Mouse (Mus musculus) midbrain, postnatal 0 days (tissue): ENCODE results near the gene Gja5. TPM values are rescaled to one million over a fixed set of nuclear protein-coding genes. Genes with fewer than 3 reads are reported as not detected.

ENCODE experiments used
- ATAC-seq: fragments of 200-750 bp; cut with Nextera tagmentation; 2 replicates; pipeline ENCODE4 v1.8.0; 2017; ENCODE audit warnings: moderate number of reproducible peaks, mild to moderate bottlenecking, moderate TSS enrichment, moderate library complexity; ENCODE audit not compliant: low FRiP score
- DNase-seq: peaks from one replicate; pipeline ENCODE4 v3.0.0-alpha.2; 2015; ENCODE audit warnings: low spot score
- H3K27ac ChIP-seq: fragments of 300-500 bp; sonication (generic); 2 replicates; pipeline ENCODE4 v1.5.1; 2014; ENCODE audit warnings: low read depth, mild to moderate bottlenecking, low read length, mixed read lengths
- H3K27me3 ChIP-seq: fragments of 300-500 bp; sonication (generic); 2 replicates; pipeline ENCODE4 v1.6.1; 2014; ENCODE audit warnings: low read length, control low read depth, mixed read lengths; ENCODE audit not compliant: insufficient read depth
- H3K36me3 ChIP-seq: fragments of 300-500 bp; sonication (generic); 2 replicates; pipeline ENCODE4 v1.6.1; 2014; ENCODE audit warnings: low read length, control low read depth, mixed read lengths; ENCODE audit not compliant: insufficient read depth
- H3K4me1 ChIP-seq: fragments of 300-500 bp; sonication (generic); 2 replicates; pipeline ENCODE4 v1.6.1; 2014; ENCODE audit warnings: mild to moderate bottlenecking, control low read depth, antibody characterized with exemption, low read length, mixed read lengths; ENCODE audit not compliant: insufficient read depth
- H3K4me2 ChIP-seq: fragments of 300-500 bp; sonication (generic); 2 replicates; pipeline ENCODE4 v1.6.1; 2014; ENCODE audit warnings: low read depth, mild to moderate bottlenecking, low read length, mixed read lengths; ENCODE audit not compliant: poor library complexity, severe bottlenecking
- H3K4me3 ChIP-seq: fragments of 300-500 bp; sonication (generic); 2 replicates; pipeline ENCODE4 v1.5.1; 2014; ENCODE audit warnings: low read depth, mild to moderate bottlenecking, low read length, moderate library complexity
- H3K9ac ChIP-seq: fragments of 300-500 bp; sonication (generic); replicated peaks from 2 replicates; pipeline ENCODE4 v1.6.1; 2014; ENCODE audit warnings: mild to moderate bottlenecking, low read length, moderate library complexity, mixed read lengths; ENCODE audit not compliant: poor library complexity, severe bottlenecking
- H3K9me3 ChIP-seq: fragments of 300-500 bp; sonication (generic); 2 replicates; pipeline ENCODE4 v1.6.1; 2016; ENCODE audit warnings: low read length, control low read depth
- CTCF ChIP-seq: IDR thresholded peaks from 2 replicates; pipeline ENCODE4 v1.5.1; 2016; ENCODE audit warnings: antibody characterized with exemption, mild to moderate bottlenecking
- WGBS: fragments of 180-500 bp; shearing (Covaris S2); extraction: QIAGEN DNeasy Blood & Tissue Kit; methylation state at CpG from one replicate; pipeline ENCODE4 v1.1.7; 2014; 5-methylcytosine and 5-hydroxymethylcytosine counted together
- polyA plus RNA-seq: library from polyadenylated mRNA; unstranded; fragments of >200 nt; fragmentation: Nextera tagmentation; extraction: Ambion mirVana; gene quantifications from 2 replicates; pipeline ENCODE4 v1.2.1, GENCODE M21; 2015
- total RNA-seq: library from RNA; depleted of rRNA; stranded (reverse); fragments of >200 nt; gene quantifications from 2 replicates; pipeline ENCODE4 v1.2.3, GENCODE M21; 2014; rRNA removed

The Gja5 gene
- total RNA-seq (0.80 and 0.88 TPM in 2 replicates), polyA plus RNA-seq (0.93 and 2.1 TPM in 2 replicates)

DNA sequence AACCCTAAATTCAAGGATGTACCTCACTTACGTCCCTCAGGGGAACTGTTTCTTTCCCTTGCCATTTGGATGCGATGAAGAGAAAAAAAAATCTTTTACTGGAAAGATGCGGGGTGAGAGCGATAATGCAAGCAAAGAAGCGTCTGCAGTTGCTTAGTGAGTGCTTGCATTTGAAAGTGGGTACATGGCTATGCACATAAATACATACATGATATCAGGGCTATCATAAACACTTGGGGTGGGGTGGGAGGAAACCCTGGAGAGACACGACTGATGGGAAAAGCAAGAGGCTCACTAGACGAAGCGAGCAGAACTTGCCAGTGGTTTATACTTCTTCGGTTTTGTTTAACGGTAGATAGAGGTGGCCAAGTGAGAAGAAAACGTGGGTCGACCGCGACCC lies at the start of gene Gja5:
Gene Gja5 (plus strand): TSS at position 301 of the 400 bp plus-strand sequence.
- H3K4me2 ChIP-seq = peak within 1 kb of the TSS; percentile 67
- H3K27ac ChIP-seq = peak within 1 kb of the TSS; percentile 72
- H3K4me3 ChIP-seq = peak within 1 kb of the TSS; percentile 76
- 12% methylated on average over 14 of the region's 14 CpGs for WGBS
- H3K9ac ChIP-seq = peak within 1 kb of the TSS; percentile 93
- H3K27me3 ChIP-seq = peaks cover 5% of the 10 kb centered on the region; the same call in 1 of the 2 replicates
- DNase-seq (no peak), ATAC-seq (peak; percentile 4; the same call in 1 of the 2 replicates)
- H3K4me1 ChIP-seq = no peaks in the 10 kb centered on the region
- TF ChIP-seq CTCF = no peak
- H3K9me3 ChIP-seq = no peaks in the 10 kb centered on the region
- H3K36me3 ChIP-seq = no peaks in the 10 kb centered on the region

DNA sequence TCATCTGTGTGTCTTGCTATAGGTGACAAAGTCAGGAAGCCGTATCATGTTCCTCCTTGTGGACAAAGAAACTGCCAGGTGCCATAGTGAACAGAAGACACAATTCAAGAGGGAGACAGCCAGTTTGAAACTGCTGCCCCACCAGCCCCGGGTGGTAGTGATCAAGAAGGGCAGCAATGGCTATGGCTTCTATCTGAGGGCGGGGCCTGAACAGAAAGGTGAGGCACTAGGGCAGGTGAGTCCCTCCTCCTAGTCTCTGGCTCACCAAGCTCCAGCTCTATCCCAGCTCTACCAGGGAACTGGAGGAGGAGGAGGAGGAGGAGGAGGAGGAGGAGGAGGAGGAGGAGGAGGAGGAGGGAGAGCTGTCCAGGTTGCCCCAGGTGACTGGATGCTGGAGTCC lies 48.7 kb upstream of the Gja5 start:
- no peak overlapping the region for H3K4me2 ChIP-seq
- H3K9ac ChIP-seq = no peak overlapping the region
- H3K9me3 ChIP-seq = no peaks in the 10 kb centered on the region
- WGBS = 71% methylated on average over 3 of the region's 3 CpGs
- H3K4me1 ChIP-seq = no peaks in the 10 kb centered on the region
- no peak for ATAC-seq
- H3K36me3 ChIP-seq = peaks cover 5% of the 10 kb centered on the region; the same call in 1 of the 2 replicates
- H3K27ac ChIP-seq = no peak overlapping the region
- no peak for DNase-seq
- H3K4me3 ChIP-seq = no peak overlapping the region
- TF ChIP-seq CTCF = no peak
- H3K27me3 ChIP-seq = no peaks in the 10 kb centered on the region

DNA sequence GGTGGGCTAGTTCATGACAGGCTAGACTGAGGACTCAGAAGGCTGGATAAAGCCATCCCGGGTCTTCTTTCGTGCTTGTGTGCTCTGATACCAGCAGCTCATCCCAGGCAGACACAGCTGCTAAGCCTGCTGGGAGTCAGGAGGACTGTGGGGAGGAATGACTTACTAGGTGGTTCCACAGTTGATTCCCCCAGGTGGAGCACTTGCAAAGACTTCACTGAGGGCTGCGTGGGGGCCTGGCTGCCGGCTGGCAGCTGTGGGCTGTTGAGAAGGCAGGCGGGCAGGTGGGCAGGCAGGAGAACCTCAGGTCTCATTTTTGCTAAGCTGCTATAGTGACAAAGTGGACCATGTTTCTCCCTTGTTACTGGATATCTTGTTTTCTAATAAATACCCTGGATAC lies 44.0 kb upstream of the Gja5 start:
- DNase-seq (no peak), ATAC-seq (no peak)
- Histone ChIP-seq H3K9ac (no peak overlapping the region), H3K27ac (no peak overlapping the region), H3K36me3 (peaks cover 5% of the 10 kb centered on the region; the same call in 1 of the 2 replicates), H3K9me3 (no peaks in the 10 kb centered on the region), H3K27me3 (no peaks in the 10 kb centered on the region), H3K4me2 (no peak overlapping the region), H3K4me1 (no peaks in the 10 kb centered on the region), H3K4me3 (no peak overlapping the region)
- no peak for TF ChIP-seq CTCF
- 90% methylated on average over 5 of the region's 5 CpGs for WGBS

DNA sequence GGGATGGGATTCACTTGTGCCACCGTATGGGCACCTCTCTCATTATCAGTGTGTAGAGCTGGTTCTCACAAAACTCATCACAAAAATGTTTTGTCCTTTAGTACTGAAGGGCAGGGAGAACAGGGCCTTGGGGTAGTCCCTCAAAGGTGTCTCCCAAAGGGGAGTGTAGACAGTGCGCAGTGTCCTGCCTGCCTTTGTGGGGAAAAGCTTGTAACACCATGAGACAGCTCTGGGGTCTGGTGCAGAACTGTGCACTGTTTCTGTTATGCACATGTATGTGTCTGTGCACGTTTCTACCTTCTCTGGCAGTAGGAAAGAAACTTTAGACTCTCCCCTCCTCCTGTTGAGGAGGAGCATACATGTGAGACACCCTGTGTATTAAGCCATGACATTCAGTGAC lies 36.6 kb upstream of the Gja5 start:
- H3K9ac ChIP-seq = no peak overlapping the region
- no peaks in the 10 kb centered on the region for H3K9me3 ChIP-seq
- no peak for TF ChIP-seq CTCF
- H3K4me3 ChIP-seq = no peak overlapping the region
- ATAC-seq = no peak
- no peak overlapping the region for H3K4me2 ChIP-seq
- WGBS = 87% methylated on average over 3 of the region's 3 CpGs
- H3K36me3 ChIP-seq = peaks cover 43% of the 10 kb centered on the region
- H3K27me3 ChIP-seq = no peaks in the 10 kb centered on the region
- DNase-seq = no peak
- H3K4me1 ChIP-seq = no peaks in the 10 kb centered on the region
- H3K27ac ChIP-seq = no peak overlapping the region

DNA sequence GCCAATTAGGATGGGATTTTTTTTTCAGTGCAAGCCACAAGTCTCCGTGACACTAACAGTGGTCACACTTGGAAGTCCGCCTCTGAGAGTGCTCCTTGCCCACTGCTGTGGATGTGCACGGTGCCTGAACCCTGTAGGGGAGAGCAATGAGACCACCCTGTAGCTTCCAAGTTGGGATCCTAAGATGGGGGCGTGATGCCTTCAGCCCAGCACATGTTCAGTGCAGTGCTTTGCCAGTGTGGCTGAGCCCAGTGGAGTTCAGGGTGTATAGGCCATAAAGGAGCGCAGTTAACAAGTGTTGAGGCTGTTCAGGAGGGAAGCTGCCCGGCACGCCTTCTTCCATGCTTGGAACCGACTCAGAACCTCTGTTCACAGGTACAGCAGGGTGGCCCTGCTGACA lies 35.9 kb upstream of the Gja5 start:
- ATAC-seq (no peak), DNase-seq (no peak)
- no peak overlapping the region for H3K9ac ChIP-seq
- no peaks in the 10 kb centered on the region for H3K9me3 ChIP-seq
- no peaks in the 10 kb centered on the region for H3K27me3 ChIP-seq
- WGBS = 93% methylated on average over 8 of the region's 8 CpGs
- no peak overlapping the region for H3K4me3 ChIP-seq
- no peaks in the 10 kb centered on the region for H3K4me1 ChIP-seq
- no peak for TF ChIP-seq CTCF
- H3K27ac ChIP-seq = no peak overlapping the region
- peaks cover 49% of the 10 kb centered on the region for H3K36me3 ChIP-seq
- H3K4me2 ChIP-seq = no peak overlapping the region

DNA sequence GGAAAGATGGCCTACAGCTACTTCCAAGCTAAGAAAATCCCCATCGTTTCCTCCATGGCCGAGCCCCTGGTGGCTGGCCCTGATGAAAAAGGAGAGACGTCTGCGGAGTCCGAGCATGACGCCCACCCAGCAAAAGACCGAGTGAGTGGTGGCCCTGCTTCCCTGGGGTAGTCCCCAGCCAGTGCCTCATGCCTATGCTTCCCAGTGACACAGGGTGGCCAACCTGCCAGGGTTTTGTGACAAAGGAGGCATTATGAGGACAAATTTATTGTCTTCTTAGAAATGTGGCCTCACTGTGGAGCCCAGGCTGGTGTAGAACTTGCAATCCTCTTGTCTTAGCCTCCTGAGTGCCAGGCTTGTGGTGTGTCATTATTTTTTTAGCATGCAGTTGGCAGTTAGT lies 35.4 kb upstream of the Gja5 start:
- WGBS = 92% methylated on average over 7 of the region's 7 CpGs
- no peak overlapping the region for H3K4me3 ChIP-seq
- no peak overlapping the region for H3K4me2 ChIP-seq
- no peaks in the 10 kb centered on the region for H3K9me3 ChIP-seq
- TF ChIP-seq CTCF = no peak
- ATAC-seq (no peak), DNase-seq (no peak)
- H3K4me1 ChIP-seq = no peaks in the 10 kb centered on the region
- no peaks in the 10 kb centered on the region for H3K27me3 ChIP-seq
- H3K36me3 ChIP-seq = peaks cover 52% of the 10 kb centered on the region
- no peak overlapping the region for H3K27ac ChIP-seq
- no peak overlapping the region for H3K9ac ChIP-seq
